Mouse (Mus musculus) testis, adult 2 months (tissue): ENCODE measurements at regions not wholly inside any gene's neighbourhood (a gene's known extent, or its start where the extent isn't known, plus 50 kb on each side); places are given as distances from the start of the nearest gene placed in this dataset.

Experiments
- CTCF ChIP-seq: fragments of 200-500 bp; IDR thresholded peaks from 2 replicates; pipeline ENCODE4 v1.5.1; 2012; ENCODE audit warnings: low read depth, mild to moderate bottlenecking, inconsistent platforms, low read length, moderate library complexity; ENCODE audit not compliant: control insufficient read depth, insufficient read depth, insufficient replicate concordance
- POLR2A ChIP-seq: fragments of 200-500 bp; IDR thresholded peaks from 2 replicates; pipeline ENCODE4 v1.6.1; 2012; ENCODE audit warnings: low read depth, mild to moderate bottlenecking, inconsistent platforms, low read length, moderate library complexity; ENCODE audit not compliant: control insufficient read depth

DNA sequence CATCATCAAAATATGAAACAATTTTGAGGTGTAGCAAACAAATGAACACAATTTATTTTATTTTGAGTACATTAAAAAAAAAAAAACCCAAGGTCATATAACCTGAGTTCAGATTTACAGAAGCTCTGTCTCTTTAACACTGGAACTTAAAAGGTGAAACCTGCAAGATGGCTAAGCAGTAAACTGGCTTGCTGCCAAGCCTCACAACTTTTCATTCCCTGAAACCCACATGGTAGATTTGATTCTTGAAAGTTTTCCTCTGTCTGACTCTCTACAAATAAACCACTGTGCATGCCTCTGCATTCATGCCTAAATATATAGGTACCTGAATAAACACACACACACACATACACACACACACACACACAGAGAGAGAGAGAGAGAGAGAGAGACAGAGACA is 109.8 kb upstream of the 1700008P02Rik start:
- TF ChIP-seq CTCF (no peak), POLR2A (no peak)
